Mouse (Mus musculus): Measurements from ENCODE around the gene Pcsk2.

GRCm38 (mm10) chr2:143835820-143836219 lies 289.9 kb downstream of the Pcsk2 start:
- TF ChIP-seq CTCF (IDR thresholded peaks at IDR 0.05) (no peak), EP300 (IDR thresholded peaks at IDR 0.05; ENCODE audit: insufficient read depth, low read depth, low read length) (no peak), POLR2A (IDR thresholded peaks at IDR 0.05; ENCODE audit: insufficient read depth, low read depth, low read length) (no peak)
